ENCODE assay signal across 12 mouse cellular contexts in genomic region chr6:119796291-119796690, GRCm38 (mm10).
"Had no signal": no experiment of that assay in that cellular context is flagged by ENCODE, and none has a peak within 500 bp of the region (broad histone marks: within the 10 kb centered on the region; RNA-seq: fewer than 3 reads in every experiment).

No protein-coding gene starts in this region.

- H3K4me3 ChIP-seq: limb, embryonic 10.5 days; liver, embryonic 15.5 days; midbrain, embryonic 10.5 days; myocyte; neural tube, embryonic 15.5 days had no signal

- H3K27me3 ChIP-seq: liver, embryonic 15.5 days; neural tube, embryonic 15.5 days had no signal

- DNase-seq: kidney, adult 9 months; kidney, postnatal 4 days; lung, adult 2 months; lung, postnatal 36 days; midbrain, embryonic 14.5 days; thymus, postnatal 36 days had no signal

- H3K4me1 ChIP-seq: limb, embryonic 10.5 days; liver, embryonic 15.5 days; midbrain, embryonic 10.5 days; neural tube, embryonic 15.5 days had no signal

- H3K27ac ChIP-seq: kidney, postnatal 0 days; limb, embryonic 10.5 days; liver, embryonic 15.5 days; midbrain, embryonic 10.5 days; neural tube, embryonic 15.5 days had no signal
